Mouse (Mus musculus): ENCODE results near the gene Gdf7. TPM values are rescaled to one million over a fixed set of nuclear protein-coding genes. Genes with fewer than 3 reads are reported as not detected.

Gdf7 gene
- total RNA-seq, 2 experiments from 2014 or later, result not detected

DNA sequence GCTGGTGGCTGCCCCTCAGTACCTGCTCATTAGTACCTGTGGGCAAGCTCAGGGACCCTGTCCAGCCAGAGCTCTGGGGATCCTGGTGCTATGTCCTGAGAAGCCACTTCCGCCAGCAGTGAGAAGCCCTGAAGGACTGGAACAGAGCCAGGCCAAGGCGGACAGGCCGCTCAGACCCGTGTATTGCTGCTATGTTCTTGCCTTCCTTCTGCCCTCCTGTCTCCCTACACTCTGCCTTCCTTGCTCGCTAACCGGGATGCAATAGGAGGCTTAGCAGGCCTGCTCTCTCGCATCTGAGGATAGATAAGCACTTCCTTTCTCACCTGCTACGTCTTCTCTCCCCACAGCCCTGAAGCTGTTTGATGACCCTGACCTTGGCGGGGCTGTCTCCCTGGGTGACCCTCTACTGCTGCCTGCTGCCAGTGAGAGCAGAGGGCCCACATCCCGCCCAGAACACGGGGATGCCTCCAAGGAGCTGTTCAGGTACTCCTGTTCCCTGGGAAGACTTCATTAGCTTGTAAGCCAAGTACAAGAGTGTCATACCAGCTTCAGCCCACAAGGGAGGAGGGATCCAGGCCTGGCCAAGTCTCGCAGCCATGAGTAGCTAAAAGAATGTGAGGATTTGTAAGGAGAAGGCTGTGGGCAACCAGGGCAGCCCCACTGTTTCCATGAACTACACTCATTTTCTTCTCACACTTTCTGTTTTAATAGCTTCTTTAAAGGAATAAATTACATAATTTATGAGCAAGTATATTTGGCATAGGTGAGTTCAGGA, 35.7 kb upstream of the Gdf7 start:
- no peak for DNase-seq
- TF ChIP-seq CTCF (IDR thresholded peaks at IDR 0.05), result peak; percentile 9; the same call in 1 of the 2 replicates
- intact Hi-C loops (cut with DNase I), result no loop called here
- H3K27ac ChIP-seq, result peak overlapping the region; percentile 59
- no peak overlapping the region for H3K4me3 ChIP-seq

DNA sequence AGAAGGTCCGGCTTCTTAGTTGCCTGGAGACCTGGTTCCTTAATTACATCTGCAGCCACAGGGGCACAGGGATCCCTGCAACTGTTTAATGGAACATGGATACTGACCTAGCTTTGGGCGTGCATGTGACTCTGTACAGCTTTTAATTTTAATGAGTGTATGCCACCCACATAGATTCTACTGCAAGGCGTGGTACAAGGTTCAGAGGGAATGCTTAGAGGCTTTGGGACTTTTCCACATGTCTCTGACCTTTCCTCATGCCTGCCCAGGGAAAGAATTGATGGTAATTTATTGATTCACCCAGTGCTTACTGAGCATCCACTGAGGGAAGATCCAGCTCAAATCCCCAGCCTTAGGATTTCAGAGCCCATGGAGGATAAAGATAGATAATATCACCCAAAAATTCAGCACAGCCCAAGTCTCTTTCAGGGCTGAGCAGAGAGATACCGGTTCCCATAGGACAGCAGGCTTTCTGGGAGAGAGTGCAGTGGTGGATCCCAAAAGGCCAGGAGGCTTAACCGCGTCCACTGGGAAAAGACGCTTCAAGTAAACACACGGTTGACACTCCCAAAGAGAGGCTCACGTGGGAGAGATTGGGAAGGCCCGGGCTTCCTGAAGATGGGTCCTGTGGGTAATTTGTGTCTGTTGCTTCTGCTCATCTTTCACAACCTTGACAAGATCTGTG, 35.0 kb upstream of the Gdf7 start:
- TF ChIP-seq CTCF (IDR thresholded peaks at IDR 0.05), result no peak
- Histone ChIP-seq H3K4me3 (no peak overlapping the region), H3K27ac (peak overlapping the region; percentile 59)
- no peak for DNase-seq
- intact Hi-C loops (cut with DNase I), result no loop called here

DNA sequence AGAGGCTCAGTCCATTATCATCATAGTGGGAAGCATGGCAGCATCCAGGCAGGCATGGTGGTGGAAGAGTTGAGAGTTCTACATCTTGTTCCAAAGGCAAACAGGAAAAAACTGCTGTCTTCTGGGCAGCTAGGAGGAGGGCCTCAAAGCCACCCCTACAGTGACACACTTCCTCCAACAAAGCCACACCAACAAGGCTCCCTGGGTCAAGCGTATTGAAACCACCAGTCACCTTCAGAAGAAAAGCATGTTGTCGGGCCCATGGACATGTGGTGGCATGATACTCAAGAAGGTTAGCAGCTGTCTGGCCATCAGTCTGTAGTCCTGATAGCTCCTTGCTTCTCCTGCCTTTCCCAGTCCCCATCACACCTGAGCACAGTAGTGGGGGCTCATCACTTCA, 33.7 kb upstream of the Gdf7 start:
- Histone ChIP-seq H3K27ac (peak overlapping the region; percentile 59), H3K4me3 (no peak overlapping the region)
- DNase-seq, result no peak
- no peak for TF ChIP-seq CTCF (IDR thresholded peaks at IDR 0.05)
- intact Hi-C loops (cut with DNase I), result no loop called here

DNA sequence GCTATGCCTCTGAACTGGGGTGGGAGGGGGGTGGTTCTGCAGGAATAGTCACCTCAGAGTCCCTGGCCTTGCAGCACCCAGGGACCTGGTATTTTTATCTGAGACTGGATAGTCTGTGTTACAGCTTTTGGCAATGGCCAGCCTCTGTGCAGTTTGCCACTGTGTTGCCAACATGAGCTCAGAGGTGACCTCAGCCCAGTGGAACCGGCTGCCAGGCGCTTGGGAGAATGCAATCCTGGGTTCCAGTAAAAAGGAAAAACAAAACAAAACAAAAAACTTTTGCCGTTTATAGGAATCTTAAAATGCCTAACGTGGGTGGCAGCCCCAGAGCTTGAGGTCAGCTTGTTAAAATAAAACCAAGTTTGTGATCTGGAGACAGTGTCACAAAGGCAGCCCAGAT, 32.5 kb upstream of the Gdf7 start:
- DNase-seq, result peak; percentile 83
- H3K27ac ChIP-seq, result peak overlapping the region; percentile 73
- intact Hi-C loops (cut with DNase I), result no loop called here
- peak overlapping the region; percentile 28; the same call in 1 of the 2 replicates for H3K4me3 ChIP-seq
- TF ChIP-seq CTCF (IDR thresholded peaks at IDR 0.05), result no peak

DNA sequence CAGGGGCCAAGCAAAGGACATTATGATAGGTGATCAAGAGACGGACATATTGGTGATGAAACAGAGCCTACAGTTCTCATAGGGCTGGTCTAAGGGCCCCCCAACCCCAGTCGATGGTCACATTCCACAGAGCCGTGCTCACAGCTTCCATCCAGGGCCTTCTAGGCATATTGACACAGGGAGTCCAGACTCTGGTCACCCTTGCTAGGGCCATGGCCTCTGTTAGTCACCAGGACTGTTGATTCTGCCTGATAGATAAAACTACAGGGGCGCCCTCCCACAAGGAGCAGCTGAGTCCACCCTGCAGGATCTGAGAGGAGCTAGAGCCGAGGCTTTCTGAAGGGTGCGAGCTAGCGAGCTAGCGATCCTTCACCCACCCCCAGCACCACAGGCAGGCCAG, 31.9 kb upstream of the Gdf7 start:
- TF ChIP-seq CTCF (IDR thresholded peaks at IDR 0.05), result no peak
- no peak overlapping the region; the same call in 1 of the 2 replicates for H3K4me3 ChIP-seq
- intact Hi-C loops (cut with DNase I), result no loop called here
- peak overlapping the region; percentile 73 for H3K27ac ChIP-seq
- no peak for DNase-seq

DNA sequence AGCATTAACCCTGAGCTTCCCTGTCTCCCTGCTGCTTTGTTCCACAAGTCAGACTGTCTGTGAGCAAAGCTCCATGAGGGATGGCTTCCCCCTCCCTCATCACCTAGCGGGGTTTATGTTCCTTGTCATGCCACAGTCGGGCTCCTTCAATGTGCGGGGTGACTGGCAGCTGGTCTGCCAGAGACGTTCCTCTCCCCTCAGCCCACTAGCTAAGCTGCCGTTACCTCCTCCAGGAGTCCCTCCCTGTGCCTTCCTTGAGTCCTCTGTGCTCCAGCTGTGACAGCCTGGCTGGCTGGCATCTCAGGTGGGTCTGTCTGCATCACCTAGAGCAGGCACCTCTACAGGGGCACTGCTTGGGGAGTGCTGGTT, 30.4 kb upstream of the Gdf7 start:
- no peak for TF ChIP-seq CTCF (IDR thresholded peaks at IDR 0.05)
- peak overlapping the region; percentile 74; the same call in 1 of the 2 replicates for H3K27ac ChIP-seq
- no peak for DNase-seq
- no peak overlapping the region for H3K4me3 ChIP-seq
- intact Hi-C loops (cut with DNase I), result no loop called here

DNA sequence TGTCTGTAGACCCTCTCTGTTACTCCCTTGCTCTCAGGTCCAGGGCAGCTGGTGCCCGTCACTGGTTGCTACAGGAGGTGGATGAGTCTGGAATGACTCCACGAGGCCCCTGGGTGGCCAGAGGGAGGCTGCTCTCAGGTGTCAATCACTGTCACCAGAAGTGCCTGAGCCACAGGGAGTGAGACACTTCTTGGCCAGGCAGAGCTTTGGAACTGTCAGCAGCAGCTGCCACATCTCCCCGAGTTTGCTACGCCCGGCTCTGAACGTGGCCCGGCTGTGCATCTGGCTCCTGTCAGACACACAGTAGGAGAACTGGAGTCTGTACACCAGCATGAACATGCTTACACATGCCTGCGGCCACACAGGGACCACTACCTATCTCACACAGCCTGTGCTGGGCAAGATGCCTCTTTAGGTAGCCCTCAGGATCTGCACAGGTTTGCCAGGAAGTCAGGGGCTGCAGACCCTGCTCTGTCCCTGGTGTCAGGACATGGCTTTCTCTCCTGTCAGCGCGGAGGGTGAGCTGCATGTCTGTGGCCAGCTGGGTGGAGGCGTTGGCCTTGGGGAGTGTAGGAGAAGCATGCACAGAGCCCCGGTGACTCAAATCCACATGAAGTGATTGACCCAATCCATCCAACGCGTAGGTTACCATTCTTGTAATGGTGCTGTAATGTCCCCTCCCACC, 29.9 kb upstream of the Gdf7 start:
- Histone ChIP-seq H3K4me3 (no peak overlapping the region), H3K27ac (peak overlapping the region; percentile 74)
- TF ChIP-seq CTCF (IDR thresholded peaks at IDR 0.05), result no peak
- intact Hi-C loops (cut with DNase I), result no loop called here
- peak; percentile 81 for DNase-seq

DNA sequence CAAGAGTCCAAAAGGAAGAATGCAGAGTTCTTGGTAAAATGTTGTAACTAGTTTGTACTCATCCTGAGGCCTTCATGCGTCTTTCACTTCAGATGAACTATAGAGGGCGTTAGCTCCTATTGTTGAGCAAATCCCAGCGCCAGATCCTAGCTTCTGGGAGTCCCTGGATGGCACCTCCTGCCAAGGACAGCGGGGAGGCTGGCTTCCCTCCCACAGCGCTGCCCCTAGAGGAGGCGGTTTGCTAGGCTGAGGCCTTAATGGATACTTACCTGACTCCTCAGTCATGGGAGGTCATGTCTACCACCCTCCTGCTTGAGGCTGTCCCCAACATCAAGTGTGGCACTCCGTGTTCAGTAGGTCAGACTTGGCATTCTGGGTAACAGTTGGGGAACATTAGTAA, 27.5 kb upstream of the Gdf7 start:
- Histone ChIP-seq H3K27ac (no peak overlapping the region), H3K4me3 (no peak overlapping the region)
- DNase-seq, result no peak
- intact Hi-C loops (cut with DNase I), result no loop called here
- no peak for TF ChIP-seq CTCF (IDR thresholded peaks at IDR 0.05)

DNA sequence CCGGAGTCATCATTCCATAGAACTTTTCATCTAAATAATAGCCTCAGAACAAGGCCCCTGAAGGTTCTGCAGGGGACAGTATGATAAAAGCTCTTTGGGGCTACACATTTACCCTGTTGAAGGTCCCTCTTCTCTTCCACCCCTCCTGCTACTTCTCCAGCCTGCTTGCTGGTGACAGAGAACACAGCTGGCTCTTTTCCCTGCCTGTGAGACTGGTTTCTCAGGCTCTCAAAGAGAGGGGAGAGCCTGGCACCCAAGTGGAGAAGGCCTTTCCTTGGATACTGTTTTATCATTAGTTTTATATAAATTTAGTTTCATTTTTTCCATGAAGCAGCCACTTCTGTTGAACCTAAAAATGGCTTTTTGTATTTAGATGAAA, 25.9 kb upstream of the Gdf7 start:
- intact Hi-C loops (cut with DNase I), result loop anchor here (1.0 to 2.0 kb wide), 2 partner anchors 117 to 175 kb away; no protein-coding TSS in a partner anchor
- Histone ChIP-seq H3K4me3 (no peak overlapping the region), H3K27ac (peak overlapping the region; percentile 84)
- TF ChIP-seq CTCF (IDR thresholded peaks at IDR 0.05), result no peak
- no peak for DNase-seq

DNA sequence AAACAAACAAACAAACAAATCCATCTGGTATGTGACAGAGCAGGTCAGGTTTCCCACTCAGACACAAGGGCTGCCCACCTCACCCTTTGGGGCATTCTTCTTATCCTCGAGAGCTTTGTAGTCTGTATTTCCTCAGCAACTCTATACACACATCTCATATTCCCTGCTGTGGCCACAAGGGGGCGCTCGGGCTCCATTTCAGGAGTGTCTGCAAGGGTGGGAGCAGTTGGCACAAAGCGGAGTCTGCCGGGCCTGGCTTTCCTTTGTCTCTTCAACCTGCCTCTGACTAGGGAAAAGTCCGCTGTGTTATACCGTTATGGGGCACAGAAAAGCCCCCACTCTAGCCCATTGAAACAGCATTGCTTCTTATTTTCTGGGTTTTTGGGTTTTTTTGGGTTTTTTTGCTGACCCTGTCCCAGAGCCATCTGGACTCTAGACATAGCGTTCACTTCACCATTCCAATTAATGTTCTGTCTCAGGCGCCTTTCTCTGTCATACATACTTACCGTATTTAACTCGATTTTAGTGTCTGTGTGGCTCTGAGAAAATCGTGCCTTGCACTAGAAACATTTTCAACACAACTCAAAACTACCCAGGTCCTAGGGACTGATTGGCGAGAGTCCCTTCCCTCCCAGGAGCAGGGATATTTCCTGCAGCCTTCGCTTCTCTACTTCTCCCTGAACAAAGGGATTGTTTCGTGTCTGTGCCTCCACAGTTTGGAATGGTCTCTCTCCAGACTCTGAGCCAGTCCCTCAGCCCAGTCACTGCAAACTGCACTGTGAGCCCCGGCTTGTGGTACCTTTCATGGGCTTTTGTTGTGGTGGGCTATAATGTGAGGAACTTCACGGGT, 25.3 kb upstream of the Gdf7 start:
- peak; percentile 95 for DNase-seq
- peak overlapping the region; percentile 20 for H3K4me3 ChIP-seq
- intact Hi-C loops (cut with DNase I), result loop anchor here (1.0 to 2.0 kb wide), 3 partner anchors 14 to 175 kb away; partner anchors contain the start of gene Hs1bp3
- H3K27ac ChIP-seq, result peak overlapping the region; percentile 84
- no peak; the same call in none of the 2 replicates for TF ChIP-seq CTCF (IDR thresholded peaks at IDR 0.05)

DNA sequence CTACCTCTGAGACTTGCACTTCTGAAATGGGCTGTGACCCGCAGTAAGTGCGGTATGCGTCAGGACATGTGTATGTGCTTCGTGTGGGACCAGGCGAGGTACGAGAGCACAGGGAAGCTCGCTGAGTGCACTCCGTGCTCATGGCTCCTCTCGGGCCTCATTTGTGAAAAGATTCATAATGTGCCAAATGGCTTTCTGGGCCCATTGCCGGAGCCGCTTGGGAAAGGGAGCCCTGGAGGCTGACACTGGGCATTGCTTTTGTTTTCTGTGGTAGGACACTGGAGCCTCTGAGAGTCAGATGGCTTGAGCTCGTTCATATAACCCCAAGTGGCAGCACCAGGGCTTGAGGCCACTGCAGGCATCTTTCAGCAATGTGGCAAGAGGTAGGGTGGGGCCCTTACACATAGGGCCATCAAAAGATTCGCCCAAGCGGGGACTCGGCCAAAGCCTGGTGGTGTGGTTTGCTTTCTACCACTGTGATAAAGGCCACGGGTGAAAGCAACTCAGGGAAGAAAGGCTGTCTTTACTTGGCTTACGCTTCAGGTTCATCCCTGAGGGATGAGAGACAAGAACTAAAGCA, 24.3 kb upstream of the Gdf7 start:
- intact Hi-C loops (cut with DNase I), result loop anchor here (1.0 to 2.0 kb wide), 2 partner anchors 13 to 119 kb away; partner anchors contain the start of gene Hs1bp3
- peak; percentile 49 for DNase-seq
- H3K27ac ChIP-seq, result peak overlapping the region; percentile 84
- peak overlapping the region; percentile 13; the same call in 1 of the 2 replicates for H3K4me3 ChIP-seq
- TF ChIP-seq CTCF (IDR thresholded peaks at IDR 0.05), result no peak

Data from gastrocnemius, adult 2 months (tissue).